ENCODE assay signal across 8 mouse cellular contexts in genomic region chr3:101806149-101806548, GRCm38 (mm10). TPM values are rescaled to one million over a fixed set of nuclear protein-coding genes. Genes with fewer than 3 reads are reported as not detected.
DNase-seq lines count a peak whose midpoint lies in the region; ATAC-seq and TF ChIP-seq lines count a peak whose summit lies in the region.

No protein-coding gene starts in this region.

- H3K27me3 ChIP-seq in embryonic facial prominence, embryonic 10.5 days (replicated peaks; ENCODE audit: low read depth, poor library complexity, severe bottlenecking), result peaks cover 36% of the 10 kb centered on the region
- H3K27me3 ChIP-seq in intestine, postnatal 0 days (replicated peaks; ENCODE audit: control insufficient read depth, insufficient read depth, low read length), result no peaks in the 10 kb centered on the region

- peaks cover 48% of the 10 kb centered on the region for H3K4me1 ChIP-seq in embryonic facial prominence, embryonic 10.5 days
- H3K4me1 ChIP-seq in intestine, postnatal 0 days (replicated peaks; ENCODE audit: control insufficient read depth, insufficient read depth, low read length), result peaks cover 13% of the 10 kb centered on the region; the same call in 1 of the 2 replicates

- intact Hi-C loops in left cerebral cortex, postnatal 25 days (cut with DNase I), result loop anchor here (1.0 kb wide), 2 partner anchors 202 to 300 kb away; partner anchors contain the start of gene Atp1a1

- peak overlapping the region; percentile 55 for H3K4me2 ChIP-seq in intestine, postnatal 0 days (replicated peaks; ENCODE audit: low read depth)

- TF ChIP-seq CTCF in intestine, postnatal 0 days (IDR thresholded peaks at IDR 0.05; ENCODE audit: low read depth), result peak; percentile 100

- no peak overlapping the region for H3K9ac ChIP-seq in intestine, postnatal 0 days (ENCODE audit: low read depth, low read length)

- peak; percentile 95 for DNase-seq in adrenal gland, adult 2 months
- peak; percentile 93 for DNase-seq in embryonic facial prominence, embryonic 10.5 days (ENCODE audit: low spot score)
- DNase-seq in left cerebral cortex, postnatal 25 days (ENCODE audit: low spot score in 2 of 2), result peak; percentile 91 to 95
- peak; percentile 83 for DNase-seq in mesoderm, embryonic 11.5 days (ENCODE audit: low read depth, low spot score)
- peak; percentile 87 for DNase-seq in right cerebral cortex, postnatal 4 days
- peak; percentile 82 to 87 for DNase-seq in urinary bladder, postnatal 4 days (ENCODE audit: low spot score in 2 of 2)

- no peak overlapping the region; the same call in 1 of the 2 replicates for H3K27ac ChIP-seq in embryonic facial prominence, embryonic 10.5 days (replicated peaks)
- H3K27ac ChIP-seq in intestine, postnatal 0 days (ENCODE audit: low read depth, low read length), result peak overlapping the region; percentile 87

- H3K4me3 ChIP-seq in embryonic facial prominence, embryonic 10.5 days, result peak overlapping the region; percentile 2; the same call in 1 of the 2 replicates
- H3K4me3 ChIP-seq in intestine, postnatal 0 days (ENCODE audit: low read depth, low read length), result no peak overlapping the region

- no peaks in the 10 kb centered on the region for H3K36me3 ChIP-seq in embryonic facial prominence, embryonic 10.5 days (replicated peaks)
- H3K36me3 ChIP-seq in intestine, postnatal 0 days (ENCODE audit: control insufficient read depth, insufficient read depth), result no peaks in the 10 kb centered on the region

- 10% methylated on average over 16 of the region's 16 CpGs for WGBS in embryonic facial prominence, embryonic 10.5 days
- WGBS in intestine, postnatal 0 days, result 3% methylated on average over 16 of the region's 16 CpGs

- ATAC-seq in granulocyte monocyte progenitor cell, adult 5-6 weeks (replicated peaks; ENCODE audit: poor library complexity, severe bottlenecking), result peak; percentile 99
- peak; percentile 85 for ATAC-seq in intestine, postnatal 0 days

- no peaks in the 10 kb centered on the region for H3K9me3 ChIP-seq in embryonic facial prominence, embryonic 10.5 days
- no peaks in the 10 kb centered on the region for H3K9me3 ChIP-seq in intestine, postnatal 0 days (ENCODE audit: control insufficient read depth)

RNA-seq across cellular contexts. Expression of gene Mab21l3, which starts 42.6 kb away (rescaled TPM):
- 1 to 10 TPM in 1 of 2 experiments, under 1 TPM in 1; 0.23 to 1.2 TPM for total RNA-seq in adrenal gland, adult 2 months (2021)
- 0.33 and 0.42 TPM in 2 replicates for polyA plus RNA-seq in adrenal gland, adult 2 months (2012; rRNA removed)
- 0.67 and 0.85 TPM in 2 replicates for polyA plus RNA-seq in embryonic facial prominence, embryonic 10.5 days (2016; fragmentation: Nextera tagmentation; extraction: Ambion mirVana)
- total RNA-seq in granulocyte monocyte progenitor cell, adult 5-6 weeks (2014; fragmentation: Nextera tagmentation), result not detected in 2 replicates
- total RNA-seq in granulocyte monocyte progenitor cell, adult 5-6 weeks (2017), result 0.05 TPM in 1 of 2 replicates, not detected in the other
- 0.16 and 0.17 TPM in 2 replicates for polyA plus RNA-seq in intestine, postnatal 0 days (2015; fragmentation: Nextera tagmentation; extraction: Ambion mirVana)
- total RNA-seq in left cerebral cortex, postnatal 25 days (2021), result under 1 TPM; 0.44 to 0.50 TPM
